Mouse (Mus musculus): ENCODE data around the gene Btf3l4.

The Btf3l4 gene

DNA sequence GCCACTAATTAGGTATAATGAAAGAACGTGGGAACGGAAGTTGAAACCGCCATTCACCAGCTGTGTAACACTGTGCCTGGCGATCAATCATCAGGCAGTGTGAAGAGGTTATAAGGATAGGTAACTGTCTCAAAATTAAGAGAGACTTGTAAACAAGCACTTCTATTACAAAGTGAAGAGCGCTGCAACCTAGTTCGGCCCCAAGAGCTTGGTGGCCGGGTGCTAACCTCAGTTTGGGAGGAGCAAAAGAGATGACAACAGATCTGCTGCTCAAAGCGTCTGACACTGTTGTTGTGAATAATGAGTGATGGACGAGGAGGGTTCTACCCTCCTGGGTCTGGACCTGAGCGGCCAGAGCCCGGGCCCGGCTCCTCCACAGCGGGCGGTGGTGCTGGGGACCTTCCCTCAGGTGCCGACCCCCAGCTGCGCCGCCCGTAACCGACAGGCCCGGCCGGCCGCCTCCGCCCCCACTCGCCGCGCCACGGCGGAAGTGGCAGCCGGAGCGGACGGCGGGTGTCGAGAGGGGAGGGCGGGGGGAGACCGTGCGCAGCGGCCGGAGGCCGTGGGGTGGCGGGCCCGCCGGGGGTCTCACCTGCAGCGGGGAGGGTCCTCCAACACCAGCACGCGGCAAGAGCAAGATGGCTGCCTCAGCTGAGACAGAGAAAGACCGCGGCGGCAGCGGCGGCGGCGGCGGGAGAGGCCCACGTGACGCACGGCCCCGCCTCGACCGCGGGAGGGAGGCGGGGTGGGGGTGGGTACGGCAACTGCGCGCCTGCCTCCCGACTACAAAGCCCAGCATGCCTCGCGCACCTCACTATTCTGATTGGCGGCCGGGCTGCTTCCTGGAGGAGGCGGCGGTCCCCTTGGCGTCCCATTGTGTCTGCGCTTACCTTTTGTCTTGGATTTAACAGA is at the start of gene Btf3l4:
Gene Btf3l4 (minus strand): TSS at position 699 of the 912 bp plus-strand sequence.
- peak; percentile 82 to 86 for DNase-seq (ENCODE audit: low read depth in 2 of 2, low spot score in 2 of 2)

GRCm38 (mm10) chr4:108878963-108879822 is 45.8 kb upstream of the Btf3l4 start, which contains the start of gene Rab3b:
TSS of gene Rab3b (plus strand) at chr4:108879063.
- peak in 1 of 2 experiments; percentile 28 for DNase-seq (ENCODE audit: low read depth in 2 of 2, low spot score in 2 of 2)

DNA sequence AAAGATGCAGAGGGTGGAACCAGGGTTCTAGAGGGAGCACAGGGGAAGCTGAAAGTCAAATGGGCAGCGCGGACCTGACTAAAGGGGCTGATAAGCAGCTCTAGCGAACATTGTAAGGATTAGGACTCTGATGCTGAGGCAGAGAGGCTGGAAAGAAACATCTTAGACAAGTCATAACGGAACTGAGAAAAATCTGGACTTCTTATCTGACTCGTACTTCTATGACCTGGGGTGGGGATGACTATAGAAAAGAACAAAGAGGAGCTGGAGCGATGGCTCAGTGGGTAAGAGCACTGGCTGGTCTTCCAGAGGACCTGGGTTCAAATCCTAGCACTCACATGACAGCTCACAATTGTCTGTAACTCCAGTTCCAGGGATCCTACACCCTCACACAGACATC is 44.5 kb upstream of the Btf3l4 start:
- DNase-seq (ENCODE audit: low read depth in 2 of 2, low spot score in 2 of 2), result no peak

- no peak for DNase-seq (ENCODE audit: low read depth in 2 of 2, low spot score in 2 of 2)
These were observed 40.3 kb upstream of the Btf3l4 start for GRCm38 (mm10) chr4:108873746-108874145.

- DNase-seq (ENCODE audit: low read depth in 2 of 2, low spot score in 2 of 2), result peak; percentile 59 to 71
These were observed 36.4 kb upstream of the Btf3l4 start for GRCm38 (mm10) chr4:108869730-108870374.

GRCm38 (mm10) chr4:108866806-108867205 is 33.4 kb upstream of the Btf3l4 start:
- no peak for DNase-seq (ENCODE audit: low read depth in 2 of 2, low spot score in 2 of 2)

DNA sequence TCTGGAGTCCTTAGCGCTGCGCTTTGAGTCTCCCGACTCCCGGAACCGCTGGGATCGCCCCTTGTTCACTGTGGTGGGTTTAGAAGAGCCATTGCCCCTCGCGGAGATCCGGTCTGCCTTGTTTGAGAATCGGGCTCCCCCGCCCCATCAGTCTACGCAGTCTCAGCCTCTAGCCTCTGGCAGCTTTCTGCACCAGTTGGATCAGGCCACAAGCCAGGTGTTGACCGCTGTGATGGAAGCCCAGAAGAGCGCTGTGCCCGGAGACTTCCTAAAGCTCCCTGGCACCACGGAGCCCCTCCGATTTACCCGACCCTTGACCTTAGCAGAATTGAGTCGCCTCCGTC is 15.1 kb upstream of the Btf3l4 start, which contains the start of gene A730015C16Rik:
Gene A730015C16Rik (minus strand): TSS at position 115 of the 344 bp plus-strand sequence.
- no peak for DNase-seq (ENCODE audit: low read depth in 2 of 2, low spot score in 2 of 2)

DNA sequence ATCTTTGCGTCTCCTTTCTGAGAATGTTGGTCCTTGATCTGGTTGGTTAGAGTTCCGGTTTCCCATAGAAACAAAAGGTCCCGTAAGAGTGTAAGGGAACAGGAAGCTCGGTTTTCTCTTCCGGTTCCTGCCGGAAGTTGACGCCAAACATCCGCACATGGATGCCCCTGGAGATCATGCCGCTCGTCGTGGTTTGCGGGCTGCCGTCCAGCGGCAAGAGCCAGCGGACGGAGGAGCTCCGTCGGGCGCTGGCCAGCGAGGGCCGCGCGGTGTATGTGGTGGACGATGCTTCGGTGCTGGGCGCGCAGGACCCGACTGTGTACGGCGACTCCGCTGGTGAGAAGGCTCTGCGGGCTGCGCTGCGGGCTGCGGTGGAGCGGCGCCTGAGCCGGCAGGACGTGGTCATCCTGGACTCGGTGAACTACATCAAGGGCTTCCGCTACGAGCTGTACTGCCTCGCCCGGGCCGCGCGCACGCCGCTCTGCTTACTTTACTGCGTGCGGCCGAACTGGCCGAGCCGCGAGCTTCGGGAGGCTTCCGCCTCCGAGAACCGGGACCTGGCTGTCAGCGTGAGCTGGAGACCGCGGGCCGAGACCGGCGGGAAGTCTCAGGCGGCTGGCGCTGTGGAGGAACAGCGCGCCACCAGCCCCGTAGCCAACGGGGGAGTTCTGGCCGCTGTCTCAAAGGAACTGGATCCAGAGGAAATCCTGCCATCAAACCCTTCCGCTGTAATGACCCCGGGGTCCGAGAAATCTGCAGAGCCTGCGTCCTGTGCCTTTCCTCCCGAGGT is 14.5 kb upstream of the Btf3l4 start, which contains the start of gene Kti12:
Gene Kti12 (plus strand): TSS at position 71 of the 790 bp plus-strand sequence.
- peak; percentile 59 to 70 for DNase-seq (ENCODE audit: low read depth in 2 of 2, low spot score in 2 of 2)

DNA sequence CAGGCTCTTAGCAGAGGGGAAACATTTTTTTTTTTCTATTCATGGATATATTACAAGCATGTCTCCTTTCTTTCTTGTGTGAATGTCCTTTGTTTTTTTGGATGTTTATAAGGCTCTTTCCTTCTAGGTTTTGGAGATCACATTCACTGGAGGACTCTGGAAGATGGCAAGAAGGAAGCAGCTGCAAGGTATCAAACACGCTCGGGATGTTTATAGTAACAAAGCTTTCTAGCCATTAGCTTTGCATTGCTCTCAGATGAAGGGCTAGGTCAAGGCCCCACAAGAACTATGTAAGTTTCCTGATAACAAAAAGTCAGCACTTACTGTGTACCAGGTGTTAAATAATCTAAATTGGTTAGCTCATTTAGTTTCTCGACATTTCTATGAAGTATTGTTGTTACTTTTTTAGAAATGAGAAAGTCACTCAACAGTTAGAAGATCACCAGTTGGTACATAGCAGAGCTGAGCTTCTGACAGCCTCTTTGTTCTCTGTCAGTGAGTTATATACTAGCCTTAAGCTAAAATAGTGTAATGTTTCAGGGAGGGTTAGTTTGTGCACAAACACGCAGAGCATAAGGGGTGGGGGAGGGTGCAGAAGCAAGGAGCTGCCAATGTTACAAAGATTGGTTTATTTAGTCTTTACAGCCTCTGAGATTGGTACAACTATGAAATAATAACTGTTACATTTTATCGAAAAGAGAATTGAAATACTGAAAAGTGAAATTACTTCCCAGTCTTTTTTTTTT is 12.6 kb upstream of the Btf3l4 start:
- no peak for DNase-seq (ENCODE audit: low read depth in 2 of 2, low spot score in 2 of 2)

- DNase-seq (ENCODE audit: low read depth in 2 of 2, low spot score in 2 of 2), result no peak
These were observed 9.9 kb upstream of the Btf3l4 start for GRCm38 (mm10) chr4:108843336-108843735.

DNA sequence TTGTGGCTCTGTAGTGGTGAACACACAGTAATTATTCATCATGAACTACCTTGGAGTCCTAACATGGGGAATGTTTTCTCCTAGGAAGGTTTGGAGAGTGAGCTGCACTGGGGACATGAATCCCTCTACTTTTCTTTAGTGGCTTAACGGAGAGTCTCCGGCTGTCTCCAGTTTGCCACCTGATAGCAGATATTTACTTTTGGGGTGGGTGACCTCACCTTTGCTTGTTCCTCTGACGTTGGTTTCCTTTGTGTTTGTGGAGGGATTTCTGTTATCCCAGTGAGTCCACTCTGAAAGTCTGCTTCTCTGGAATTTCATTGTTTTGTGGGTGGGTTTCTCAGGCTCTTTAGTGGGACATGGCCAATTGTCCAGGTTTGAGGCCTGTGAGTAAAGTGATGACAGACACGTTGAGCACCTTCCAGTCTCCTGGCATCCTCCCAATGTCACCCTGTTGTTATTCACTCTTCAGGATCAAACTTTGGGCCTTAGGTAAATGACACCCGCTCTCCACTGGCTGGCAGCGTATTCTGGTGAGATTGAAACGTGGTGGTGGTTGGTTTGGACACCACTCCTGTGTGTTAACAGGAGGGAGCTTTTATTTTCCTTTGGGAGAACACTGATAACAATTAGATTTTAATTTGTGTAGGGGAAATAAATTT is 8.6 kb upstream of the Btf3l4 start:
- no peak for DNase-seq (ENCODE audit: low read depth in 2 of 2, low spot score in 2 of 2)

DNA sequence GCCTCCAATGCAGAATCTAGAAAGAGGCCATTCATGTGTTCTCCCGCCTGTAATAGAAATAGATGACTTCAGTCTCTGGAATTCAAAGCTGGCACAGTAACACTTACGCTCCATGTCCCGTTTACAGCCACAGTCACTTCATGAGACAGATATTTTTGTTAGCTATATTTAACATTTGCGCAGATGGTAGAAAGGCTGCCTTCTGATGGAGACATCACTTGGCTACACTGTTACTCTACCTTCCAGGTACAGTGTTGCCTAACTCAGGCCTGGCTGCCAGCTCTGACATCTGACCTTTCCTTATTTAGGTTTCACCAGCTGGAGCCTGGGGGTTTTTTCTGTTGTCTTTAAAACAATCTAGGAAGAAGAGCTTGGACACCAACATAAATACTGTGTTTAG is 4.6 kb upstream of the Btf3l4 start:
- DNase-seq (ENCODE audit: low read depth in 2 of 2, low spot score in 2 of 2), result no peak

DNA sequence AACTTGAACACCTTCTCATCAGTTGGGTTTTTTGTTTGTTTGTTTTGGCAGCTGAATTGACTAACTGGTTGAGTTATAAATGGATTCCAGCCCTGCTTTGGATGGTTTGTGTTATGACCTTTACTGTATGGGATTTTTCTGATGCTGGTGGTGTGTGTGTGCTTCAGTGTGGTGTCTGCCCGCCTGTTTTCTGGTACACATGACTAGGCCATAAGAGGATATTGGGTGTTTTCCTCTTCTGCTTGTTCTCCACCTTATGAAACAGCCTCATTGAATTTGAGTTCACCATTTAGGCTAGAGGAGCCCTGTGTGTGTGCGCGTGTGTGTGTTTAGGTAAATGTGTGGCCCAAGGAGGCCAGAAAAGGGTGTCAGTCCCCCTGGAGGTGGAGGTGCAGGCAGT is 2.1 kb upstream of the Btf3l4 start:
- no peak for DNase-seq (ENCODE audit: low read depth in 2 of 2, low spot score in 2 of 2)

- DNase-seq (ENCODE audit: low read depth in 2 of 2, low spot score in 2 of 2), result no peak
These were observed 1.5 kb upstream of the Btf3l4 start for GRCm38 (mm10) chr4:108834971-108835311.

DNA sequence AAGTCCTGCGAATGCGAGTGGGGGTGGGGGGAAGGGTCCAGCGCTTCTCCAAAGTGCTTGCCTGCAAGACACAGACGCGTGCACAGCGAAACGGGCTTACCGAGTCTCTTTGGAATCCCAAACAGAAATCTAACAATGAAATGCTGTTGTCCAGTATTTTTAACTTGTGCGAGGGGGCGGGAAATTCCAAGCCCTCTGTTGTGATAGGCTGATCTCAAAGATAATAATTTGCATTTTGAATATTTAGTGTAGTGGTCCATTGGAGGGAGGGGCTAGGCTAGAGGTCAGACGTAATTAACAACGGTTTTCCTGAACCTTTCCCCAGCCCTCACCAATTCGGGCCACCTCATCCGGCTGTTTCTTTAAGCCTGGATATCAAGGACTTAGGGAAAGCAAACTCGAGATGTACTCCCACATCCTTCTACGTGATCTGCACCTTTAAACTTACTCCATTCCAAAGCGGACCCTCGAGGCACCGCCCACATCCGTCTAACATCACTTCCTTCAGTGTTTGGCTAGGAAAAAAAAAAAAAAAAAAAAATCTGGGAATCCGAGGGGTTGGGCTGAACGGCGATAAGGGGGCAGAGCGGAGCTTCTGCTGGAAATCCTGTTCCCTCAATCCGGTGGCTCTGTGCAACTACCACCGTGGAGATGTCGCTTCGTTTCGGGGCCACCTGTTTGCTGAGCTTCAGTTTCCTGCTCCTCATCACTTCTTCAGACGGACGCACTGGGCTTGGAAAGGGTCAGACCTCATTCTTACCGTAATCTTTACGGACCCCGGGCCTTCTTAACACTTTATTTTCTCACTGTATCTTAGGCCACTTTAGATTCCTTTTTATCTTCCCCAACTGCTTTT is 929 bp upstream of the Btf3l4 start, which contains the start of gene Txndc12:
Gene Txndc12 (plus strand): TSS at position 487 of the 856 bp plus-strand sequence.
- peak; percentile 25 to 52 for DNase-seq (ENCODE audit: low read depth in 2 of 2, low spot score in 2 of 2)

DNA sequence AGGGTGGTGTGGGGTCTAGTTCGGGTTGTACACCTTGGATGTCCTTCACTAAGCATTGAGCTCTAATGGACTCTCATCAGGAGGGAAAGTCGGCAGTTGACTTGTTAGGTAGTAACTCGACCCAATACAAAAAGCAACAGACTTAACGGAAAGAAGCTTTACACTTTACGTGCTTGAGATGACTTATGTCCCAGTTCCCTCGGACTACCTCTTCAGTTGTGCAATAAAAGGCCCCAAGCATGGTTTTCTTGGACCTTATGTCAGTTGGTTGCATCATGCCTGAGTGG is 357 bp upstream of the Btf3l4 start:
- DNase-seq (ENCODE audit: low read depth in 2 of 2, low spot score in 2 of 2), result no peak

GRCm38 (mm10) chr4:108830698-108831097 is 2.7 kb downstream of the Btf3l4 start:
- DNase-seq (ENCODE audit: low read depth in 2 of 2, low spot score in 2 of 2), result no peak

DNA sequence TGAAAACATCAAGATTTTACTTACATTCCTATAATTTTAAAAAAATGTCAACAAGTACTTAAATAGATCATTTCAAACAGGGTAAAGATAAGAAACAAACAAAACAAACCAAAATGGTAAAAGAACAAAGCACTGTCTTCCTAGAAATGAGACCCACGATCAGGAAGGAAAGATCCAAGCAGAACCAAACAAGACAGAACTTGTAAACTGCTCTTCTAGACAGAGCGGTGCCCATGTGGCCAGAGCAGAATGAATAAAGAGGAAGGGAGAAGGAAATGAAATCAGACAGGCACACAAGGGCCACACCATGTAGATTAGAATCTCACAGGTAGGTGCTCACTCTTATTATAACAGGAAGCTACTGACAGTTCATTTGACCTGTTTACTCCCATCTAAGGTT is 6.8 kb downstream of the Btf3l4 start:
- DNase-seq (ENCODE audit: low read depth in 2 of 2, low spot score in 2 of 2), result no peak

DNA sequence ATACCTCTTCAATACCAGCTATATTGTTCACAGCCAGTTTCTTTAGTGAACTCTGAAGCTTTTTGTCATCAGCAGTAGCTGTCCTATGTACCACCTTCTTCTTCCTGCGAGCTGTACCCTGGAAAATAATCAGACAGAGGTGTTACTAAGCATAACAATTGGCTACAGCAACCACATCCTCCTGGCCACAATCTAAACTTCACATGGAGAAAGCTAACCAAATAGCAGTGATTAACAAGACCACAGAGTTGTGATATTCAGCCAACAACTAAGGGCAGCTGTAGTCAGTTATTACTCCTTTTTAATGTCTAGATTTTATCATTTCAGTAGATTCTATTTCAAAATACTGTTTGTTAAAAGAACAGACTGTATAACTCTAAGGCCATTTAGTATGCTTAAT is 7.3 kb downstream of the Btf3l4 start:
- no peak for DNase-seq (ENCODE audit: low read depth in 2 of 2, low spot score in 2 of 2)
